Mouse (Mus musculus) kidney, adult 2 months (tissue): Measurements from ENCODE around the gene Prkaa2. TPM values are rescaled to one million over a fixed set of nuclear protein-coding genes. Genes with fewer than 3 reads are reported as not detected.

Source experiments
- DNase-seq: peaks from one replicate; pipeline ENCODE4 v3.0.0; 2021
- H3K27ac ChIP-seq: fragments of 200-500 bp; 2 replicates; pipeline ENCODE4 v1.5.1; 2012; ENCODE audit warnings: low read depth, low read length, control low read depth, inconsistent platforms; ENCODE audit not compliant: insufficient read depth
- H3K27me3 ChIP-seq: fragments of 200-500 bp; replicated peaks from 2 replicates; pipeline ENCODE4 v1.6.1; 2012; ENCODE audit warnings: mild to moderate bottlenecking, moderate library complexity, low read length, inconsistent platforms; ENCODE audit not compliant: control insufficient read depth, insufficient read depth
- H3K36me3 ChIP-seq: fragments of 200-500 bp; 2 replicates; pipeline ENCODE4 v1.6.1; 2012; ENCODE audit warnings: mild to moderate bottlenecking, moderate library complexity, low read length, inconsistent platforms; ENCODE audit not compliant: control insufficient read depth, insufficient read depth
- H3K4me1 ChIP-seq: fragments of 200-500 bp; 2 replicates; pipeline ENCODE4 v1.6.1; 2011; ENCODE audit warnings: low read length; ENCODE audit not compliant: control insufficient read depth, insufficient read depth
- H3K4me3 ChIP-seq: fragments of 200-500 bp; 2 replicates; pipeline ENCODE4 v1.5.1; 2011; ENCODE audit warnings: mild to moderate bottlenecking, low read depth, low read length, control low read depth; ENCODE audit not compliant: insufficient read depth
- CTCF ChIP-seq: fragments of 200-500 bp; conservative IDR thresholded peaks from 2 replicates; pipeline ENCODE4 v1.5.1; 2011; ENCODE audit warnings: low read depth, mild to moderate bottlenecking, control low read depth, low read length, moderate library complexity, mixed read lengths; ENCODE audit not compliant: insufficient read depth, insufficient read length
- POLR2A ChIP-seq: fragments of 200-500 bp; IDR thresholded peaks from one replicate; pipeline ENCODE4 v1.6.1; 2011; ENCODE audit warnings: low read depth, low read length, control low read depth
- WGBS: fragments of 180-500 bp; shearing (Covaris S2); methylation state at CpG from one replicate; pipeline ENCODE4 v1.1.7; 2018; 5-methylcytosine and 5-hydroxymethylcytosine counted together
- polyA plus RNA-seq: library from polyadenylated mRNA; depleted of rRNA; stranded (reverse); fragments of >200 nt; gene quantifications from 2 replicates; pipeline ENCODE4 v1.2.3, GENCODE M21; 2012; rRNA removed

Prkaa2 gene
- polyA plus RNA-seq, 1 experiment: 25.8 TPM

DNA sequence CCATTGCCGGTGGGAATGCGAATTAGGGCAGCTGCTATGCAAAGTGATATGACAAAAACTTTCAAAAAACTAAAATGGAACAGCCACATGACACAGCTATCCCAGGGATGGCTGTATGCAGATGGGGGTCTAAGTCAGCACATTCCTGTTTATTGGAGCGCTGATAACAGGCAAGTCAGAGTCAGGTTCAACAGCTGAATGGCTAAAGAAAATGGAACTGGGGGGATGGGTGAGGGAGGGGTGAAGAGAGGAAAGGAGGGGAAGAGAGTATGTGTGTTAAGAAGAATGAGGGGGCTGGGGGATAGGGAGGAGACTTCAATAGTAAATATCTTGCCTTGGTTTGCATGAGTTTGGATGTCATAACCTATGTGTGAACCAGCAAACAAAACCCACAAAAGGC, 117.4 kb downstream of the Prkaa2 start:
- no peaks in the 10 kb centered on the region for H3K27me3 ChIP-seq
- DNase-seq: no peak
- TF ChIP-seq POLR2A (no peak), CTCF (no peak)
- 79% methylated on average over 3 of the region's 3 CpGs for WGBS
- 0 out of 2 replicates have a peak overlapping the region, but pooled peaks have one; percentile 20 for H3K27ac ChIP-seq
- no peak overlapping the region for H3K4me3 ChIP-seq
- no peaks in the 10 kb centered on the region for H3K36me3 ChIP-seq
- peaks cover 8% of the 10 kb centered on the region; the same call in 1 of the 2 replicates for H3K4me1 ChIP-seq

DNA sequence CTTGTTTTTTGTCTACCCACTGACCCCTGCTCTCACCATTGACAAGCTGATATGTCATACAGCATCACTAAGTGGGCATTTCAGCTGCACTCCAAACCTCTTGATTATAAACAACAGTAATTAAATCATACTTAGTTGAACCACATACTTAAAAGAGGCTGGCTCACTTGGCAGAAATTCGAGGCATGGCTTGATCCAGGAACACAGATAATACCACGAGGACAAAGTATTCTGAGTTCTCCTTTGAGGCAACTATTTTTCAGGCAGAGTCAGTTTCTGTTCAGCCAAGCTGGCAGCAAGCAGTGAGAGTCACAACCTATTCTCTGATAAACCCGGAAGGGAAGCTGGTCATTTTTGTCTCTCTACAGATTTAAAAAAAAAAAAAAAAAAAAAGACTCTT, 119.0 kb downstream of the Prkaa2 start:
- Histone ChIP-seq H3K4me1 (peaks cover 19% of the 10 kb centered on the region; the same call in 1 of the 2 replicates), H3K4me3 (no peak overlapping the region), H3K36me3 (no peaks in the 10 kb centered on the region), H3K27me3 (no peaks in the 10 kb centered on the region), H3K27ac (no peak overlapping the region)
- WGBS: 73% methylated on average over 3 of the region's 3 CpGs
- no peak for TF ChIP-seq CTCF
- no peak for DNase-seq

DNA sequence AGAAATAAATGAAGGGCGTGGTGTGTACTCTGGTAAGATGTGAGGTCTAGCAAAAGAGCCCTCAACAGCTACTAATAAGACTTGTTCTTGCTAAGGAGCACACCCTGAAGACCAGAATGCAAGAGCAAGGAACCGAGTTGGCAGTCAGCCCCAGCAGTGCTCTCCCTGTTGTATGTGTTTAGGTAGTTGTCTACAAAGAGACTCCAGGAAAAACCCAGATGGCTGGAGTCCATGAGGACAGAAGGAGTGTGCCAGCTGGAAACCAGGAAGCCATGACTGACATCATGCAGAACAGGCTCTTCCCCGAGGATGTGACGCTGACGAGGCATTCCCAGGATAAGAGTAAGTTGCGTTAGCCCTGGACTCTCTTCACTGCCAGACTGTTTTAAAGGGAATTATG, 119.7 kb downstream of the Prkaa2 start:
- Histone ChIP-seq H3K36me3 (no peaks in the 10 kb centered on the region), H3K4me3 (no peak overlapping the region), H3K27me3 (no peaks in the 10 kb centered on the region), H3K27ac (no peak overlapping the region), H3K4me1 (peaks cover 23% of the 10 kb centered on the region; the same call in 1 of the 2 replicates)
- no peak for DNase-seq
- TF ChIP-seq POLR2A: no peak
- no peak for TF ChIP-seq CTCF
- 76% methylated on average over 6 of the region's 6 CpGs for WGBS

DNA sequence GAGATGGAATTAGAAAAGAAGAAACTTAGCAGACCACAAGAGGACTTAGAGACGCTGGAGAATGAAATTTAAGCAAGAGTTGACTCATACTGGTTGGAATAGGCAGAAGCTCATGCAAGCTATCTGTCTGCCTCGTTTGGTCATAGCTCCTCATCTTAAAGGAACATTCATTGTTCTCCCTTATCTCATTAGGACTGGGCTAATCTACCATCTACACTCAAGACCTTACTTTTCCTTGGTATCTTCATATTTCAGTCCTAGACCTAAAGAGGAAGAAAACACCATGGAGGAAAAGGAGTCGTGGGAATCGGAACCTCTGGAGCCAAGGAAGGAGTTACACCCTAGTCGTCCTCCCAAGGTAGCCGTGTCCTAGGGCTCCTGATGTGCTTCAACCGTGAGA, 121.0 kb downstream of the Prkaa2 start:
- TF ChIP-seq POLR2A (no peak), CTCF (no peak)
- no peak overlapping the region for H3K4me3 ChIP-seq
- no peaks in the 10 kb centered on the region for H3K27me3 ChIP-seq
- H3K36me3 ChIP-seq: no peaks in the 10 kb centered on the region
- peaks cover 23% of the 10 kb centered on the region; the same call in 1 of the 2 replicates for H3K4me1 ChIP-seq
- H3K27ac ChIP-seq: no peak overlapping the region
- 92% methylated on average over 7 of the region's 7 CpGs for WGBS
- no peak for DNase-seq

DNA sequence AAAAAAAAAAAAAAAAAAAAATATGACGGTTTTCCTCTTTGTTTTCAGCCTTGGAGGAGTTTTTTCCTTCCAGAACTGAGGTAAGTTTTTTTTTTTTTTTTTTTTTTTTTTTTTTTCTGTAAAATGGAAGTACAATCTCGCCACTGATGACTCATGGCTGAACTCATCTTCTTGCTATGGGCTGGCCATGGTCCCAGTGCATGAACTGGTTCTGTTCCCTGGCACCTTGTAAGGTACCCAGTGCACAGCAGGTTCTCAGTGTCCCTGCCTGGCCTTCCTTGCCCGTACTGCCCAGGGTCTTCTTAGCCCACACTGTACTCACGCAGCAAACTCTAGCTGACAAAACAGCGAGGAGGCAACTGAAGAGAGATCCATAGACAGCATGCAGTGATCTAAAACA, 121.6 kb downstream of the Prkaa2 start:
- DNase-seq: no peak
- H3K4me3 ChIP-seq: no peak overlapping the region
- no peaks in the 10 kb centered on the region for H3K36me3 ChIP-seq
- 64% methylated on average over 5 of the region's 5 CpGs for WGBS
- no peak overlapping the region for H3K27ac ChIP-seq
- H3K27me3 ChIP-seq: no peaks in the 10 kb centered on the region
- no peak for TF ChIP-seq CTCF
- TF ChIP-seq POLR2A: no peak
- peaks cover 23% of the 10 kb centered on the region; the same call in 1 of the 2 replicates for H3K4me1 ChIP-seq

DNA sequence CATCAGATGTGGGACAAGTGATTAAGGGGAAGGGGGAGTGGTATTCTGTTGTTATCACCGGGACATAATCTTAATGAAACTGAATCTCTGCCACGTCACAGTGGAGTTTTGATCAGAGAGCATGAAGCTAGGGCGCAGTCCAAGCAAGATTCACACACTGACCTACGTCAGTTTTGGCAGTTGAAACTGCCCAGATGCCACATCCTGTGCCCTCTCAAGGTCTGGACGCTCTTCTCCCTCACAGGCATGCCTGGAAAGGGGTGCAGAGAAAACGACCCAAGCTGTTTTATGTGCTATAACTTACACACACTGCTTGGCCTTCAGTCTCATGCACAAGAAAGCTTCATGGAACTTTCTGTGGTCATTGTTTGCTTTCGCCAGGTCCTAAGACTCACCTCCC, 122.1 kb downstream of the Prkaa2 start:
- Histone ChIP-seq H3K4me3 (no peak overlapping the region), H3K4me1 (peaks cover 23% of the 10 kb centered on the region; the same call in 1 of the 2 replicates), H3K27me3 (no peaks in the 10 kb centered on the region), H3K27ac (no peak overlapping the region), H3K36me3 (no peaks in the 10 kb centered on the region)
- no peak for TF ChIP-seq POLR2A
- no peak for TF ChIP-seq CTCF
- DNase-seq: peak; percentile 18
- 57% methylated on average over 7 of the region's 7 CpGs for WGBS

DNA sequence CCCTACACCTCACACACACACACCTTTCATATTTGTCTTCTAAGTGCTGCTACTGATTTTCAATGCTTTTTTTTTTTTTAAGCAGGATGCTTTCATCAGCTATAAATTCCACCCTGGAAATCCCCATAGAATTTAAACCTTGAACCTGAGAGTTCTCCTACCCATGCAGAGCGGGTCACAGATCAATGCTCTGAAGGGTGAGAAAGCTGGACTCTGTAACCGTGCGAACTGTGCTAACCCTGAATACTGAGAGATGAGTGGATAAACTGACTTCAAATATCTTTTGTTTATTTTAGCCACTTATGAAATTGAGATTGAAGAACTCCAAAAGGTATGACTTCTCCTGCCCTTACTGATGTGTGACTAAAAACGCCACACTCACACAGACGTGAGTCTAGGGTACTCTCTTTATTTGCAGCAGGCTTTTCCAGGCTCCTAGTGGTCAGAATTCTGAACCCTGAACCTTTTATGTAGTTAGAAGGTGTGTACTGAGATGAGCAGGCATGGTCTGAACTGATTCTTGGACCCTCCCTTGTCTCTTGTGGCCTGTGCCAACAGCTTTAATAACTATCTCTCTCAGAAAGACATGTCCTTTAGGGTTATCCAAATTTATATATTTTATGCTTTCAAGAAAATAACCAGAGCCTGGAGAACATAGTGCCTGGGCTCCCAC, 123.6 kb downstream of the Prkaa2 start:
- DNase-seq: peak; percentile 83
- H3K27me3 ChIP-seq: no peaks in the 10 kb centered on the region
- 49% methylated on average over 5 of the region's 5 CpGs for WGBS
- H3K27ac ChIP-seq: peak overlapping the region; percentile 90
- no peak for TF ChIP-seq CTCF
- no peak for TF ChIP-seq POLR2A
- H3K4me3 ChIP-seq: no peak overlapping the region
- no peaks in the 10 kb centered on the region for H3K36me3 ChIP-seq
- H3K4me1 ChIP-seq: peaks cover 16% of the 10 kb centered on the region; the same call in 1 of the 2 replicates

Other genes starting within 250 kb of the Prkaa2 start
- gene C8a, start 233.5 kb downstream of the Prkaa2 start, polyA plus RNA-seq: 10.4 and 14.4 TPM in 2 replicates
- gene Fyb2, start 196.4 kb downstream of the Prkaa2 start, polyA plus RNA-seq: 0.41 and 0.48 TPM in 2 replicates
- gene Plpp3, start 47.5 kb upstream of the Prkaa2 start, polyA plus RNA-seq: 77.7 and 78.0 TPM in 2 replicates